Comparison of ENCODE assay signal across 13 mouse cellular contexts in the genomic region with DNA sequence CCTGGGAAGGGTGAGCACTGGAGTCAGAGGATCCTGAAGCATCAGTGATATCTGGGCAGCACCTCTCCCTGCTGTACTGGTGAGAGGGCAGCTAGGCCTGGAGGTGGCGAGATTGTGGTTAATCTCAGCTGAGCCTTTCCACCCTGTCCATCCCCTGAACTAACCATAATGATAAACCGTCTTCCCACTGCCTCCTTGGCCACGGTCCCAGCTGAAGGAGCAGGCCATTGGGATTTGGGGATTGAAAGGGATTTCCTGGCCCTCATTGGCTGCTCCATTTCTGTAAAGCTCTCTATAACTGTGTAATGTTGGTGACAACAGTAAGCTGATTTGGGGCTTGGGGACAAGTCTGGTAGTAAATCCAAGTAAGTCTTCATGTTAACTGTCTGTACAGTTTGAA.
DNase-seq lines count a peak whose midpoint lies in the region; ATAC-seq and TF ChIP-seq lines count a peak whose summit lies in the region.
"Had no signal": no experiment of that assay in that cellular context is flagged by ENCODE, and none has a peak within 500 bp of the region (broad histone marks: within the 10 kb centered on the region; RNA-seq: fewer than 3 reads in every experiment).

No protein-coding gene starts in this region.

- no peak for TF ChIP-seq EP300 in liver, postnatal 0 days (IDR thresholded peaks at IDR 0.05; ENCODE audit: low read depth)

- H3K36me3 ChIP-seq in hindbrain, postnatal 0 days (ENCODE audit: insufficient read depth, low read length) = no peaks in the 10 kb centered on the region
- no peaks in the 10 kb centered on the region for H3K36me3 ChIP-seq in hindbrain, embryonic 12.5 days
- H3K36me3 ChIP-seq in midbrain, embryonic 13.5 days = no peaks in the 10 kb centered on the region
- no peaks in the 10 kb centered on the region for H3K36me3 ChIP-seq in midbrain, postnatal 0 days (ENCODE audit: insufficient read depth, low read length)
- H3K36me3 ChIP-seq in liver, postnatal 0 days (replicated peaks; ENCODE audit: insufficient read depth, low read length) = no peaks in the 10 kb centered on the region
- H3K36me3 ChIP-seq: G1E; liver, embryonic 15.5 days had no signal

- no peak overlapping the region for H3K4me3 ChIP-seq in hindbrain, postnatal 0 days (ENCODE audit: low read length)
- H3K4me3 ChIP-seq in hindbrain, embryonic 12.5 days = no peak overlapping the region
- no peak overlapping the region for H3K4me3 ChIP-seq in midbrain, embryonic 13.5 days (replicated peaks)
- H3K4me3 ChIP-seq in midbrain, postnatal 0 days (ENCODE audit: low read depth, low read length) = no peak overlapping the region
- no peak overlapping the region for H3K4me3 ChIP-seq in liver, postnatal 0 days (ENCODE audit: low read depth, low read length)
- H3K4me3 ChIP-seq: liver, embryonic 15.5 days had no signal

- peak; percentile 13 to 25 for DNase-seq in cerebellum, postnatal 14 days
- DNase-seq in cerebellum, adult 9-11 months = no peak
- peak; percentile 32 for DNase-seq in hindbrain, postnatal 0 days (ENCODE audit: low spot score)
- no peak for DNase-seq in midbrain, postnatal 0 days (ENCODE audit: low spot score)
- DNase-seq in retina, postnatal 7 days (ENCODE audit: low read depth, low spot score) = peak; percentile 28
- DNase-seq in liver, postnatal 0 days = no peak
- DNase-seq: adrenal gland, postnatal 36 days; cerebellum, adult 11 months; embryo, embryonic 11 days had no signal

- H3K9me3 ChIP-seq in hindbrain, postnatal 0 days (ENCODE audit: low read length) = no peaks in the 10 kb centered on the region
- H3K9me3 ChIP-seq in hindbrain, embryonic 12.5 days (replicated peaks) = no peaks in the 10 kb centered on the region
- H3K9me3 ChIP-seq in midbrain, embryonic 13.5 days = no peaks in the 10 kb centered on the region
- no peaks in the 10 kb centered on the region for H3K9me3 ChIP-seq in midbrain, postnatal 0 days (ENCODE audit: low read length)
- H3K9me3 ChIP-seq in liver, postnatal 0 days (ENCODE audit: low read length) = no peaks in the 10 kb centered on the region
- H3K9me3 ChIP-seq: G1E; liver, embryonic 15.5 days had no signal

- H3K27ac ChIP-seq in hindbrain, postnatal 0 days = peak overlapping the region; percentile 20; the same call in 1 of the 2 replicates
- H3K27ac ChIP-seq in hindbrain, embryonic 12.5 days = no peak overlapping the region
- H3K27ac ChIP-seq in midbrain, embryonic 13.5 days = peak overlapping the region; percentile 61
- H3K27ac ChIP-seq in midbrain, postnatal 0 days (ENCODE audit: low read depth, low read length) = no peak overlapping the region
- H3K27ac ChIP-seq in liver, postnatal 0 days (ENCODE audit: low read depth) = no peak overlapping the region
- H3K27ac ChIP-seq: liver, embryonic 15.5 days had no signal

- no peak overlapping the region for H3K9ac ChIP-seq in hindbrain, postnatal 0 days (replicated peaks; ENCODE audit: low read length)
- H3K9ac ChIP-seq in hindbrain, embryonic 12.5 days = no peak overlapping the region; the same call in 1 of the 2 replicates
- H3K9ac ChIP-seq in midbrain, embryonic 13.5 days (replicated peaks) = no peak overlapping the region
- H3K9ac ChIP-seq in midbrain, postnatal 0 days (replicated peaks; ENCODE audit: low read length, poor library complexity, severe bottlenecking) = no peak overlapping the region
- no peak overlapping the region for H3K9ac ChIP-seq in liver, postnatal 0 days (replicated peaks)
- H3K9ac ChIP-seq: liver, embryonic 15.5 days had no signal

- H3K4me2 ChIP-seq in hindbrain, postnatal 0 days (ENCODE audit: low read depth, low read length) = no peak overlapping the region
- no peak overlapping the region for H3K4me2 ChIP-seq in hindbrain, embryonic 12.5 days (replicated peaks)
- H3K4me2 ChIP-seq in midbrain, embryonic 13.5 days (replicated peaks) = no peak overlapping the region
- H3K4me2 ChIP-seq in midbrain, postnatal 0 days (ENCODE audit: low read depth, low read length, poor library complexity, severe bottlenecking) = no peak overlapping the region
- no peak overlapping the region for H3K4me2 ChIP-seq in liver, postnatal 0 days (ENCODE audit: low read depth, low read length)
- H3K4me2 ChIP-seq: liver, embryonic 15.5 days had no signal

- TF ChIP-seq CTCF in hindbrain, postnatal 0 days (IDR thresholded peaks at IDR 0.05; ENCODE audit: low read depth) = no peak
- no peak for TF ChIP-seq CTCF in midbrain, postnatal 0 days (IDR thresholded peaks at IDR 0.05)
- TF ChIP-seq CTCF in liver, postnatal 0 days (IDR thresholded peaks at IDR 0.05; ENCODE audit: low read depth) = no peak

- no peaks in the 10 kb centered on the region for H3K27me3 ChIP-seq in hindbrain, postnatal 0 days (ENCODE audit: insufficient read depth, low read length)
- H3K27me3 ChIP-seq in hindbrain, embryonic 12.5 days = no peaks in the 10 kb centered on the region
- H3K27me3 ChIP-seq in midbrain, embryonic 13.5 days = no peaks in the 10 kb centered on the region
- H3K27me3 ChIP-seq in midbrain, postnatal 0 days (ENCODE audit: insufficient read depth, low read length) = no peaks in the 10 kb centered on the region; the same call in 1 of the 2 replicates
- no peaks in the 10 kb centered on the region for H3K27me3 ChIP-seq in liver, postnatal 0 days (ENCODE audit: insufficient read depth, low read length)

- 39% methylated on average over 3 of the region's 3 CpGs for WGBS in hindbrain, postnatal 0 days
- 72% methylated on average over 3 of the region's 3 CpGs for WGBS in hindbrain, embryonic 12.5 days
- 49% methylated on average over 3 of the region's 3 CpGs for WGBS in midbrain, embryonic 13.5 days
- WGBS in midbrain, postnatal 0 days = 38% methylated on average over 3 of the region's 3 CpGs
- 57% methylated on average over 3 of the region's 3 CpGs for WGBS in liver, postnatal 0 days (ENCODE audit: insufficient replicate concordance)

- peaks cover 11% of the 10 kb centered on the region; the same call in 1 of the 2 replicates for H3K4me1 ChIP-seq in hindbrain, postnatal 0 days (ENCODE audit: insufficient read depth, low read length)
- H3K4me1 ChIP-seq in hindbrain, embryonic 12.5 days = peaks cover 23% of the 10 kb centered on the region
- H3K4me1 ChIP-seq in midbrain, embryonic 13.5 days (replicated peaks) = peaks cover 48% of the 10 kb centered on the region
- H3K4me1 ChIP-seq in midbrain, postnatal 0 days (ENCODE audit: insufficient read depth, low read length) = peaks cover 4% of the 10 kb centered on the region
- H3K4me1 ChIP-seq in liver, postnatal 0 days (ENCODE audit: insufficient read depth) = no peaks in the 10 kb centered on the region

- ATAC-seq in hindbrain, postnatal 0 days = no peak
- ATAC-seq in hindbrain, embryonic 12.5 days (ENCODE audit: low FRiP score) = no peak
- 0 out of 2 replicates have a peak, but pooled peaks have one; percentile 10 for ATAC-seq in midbrain, embryonic 13.5 days
- ATAC-seq in midbrain, postnatal 0 days (ENCODE audit: low FRiP score) = no peak
- ATAC-seq in liver, postnatal 0 days = no peak

Comparison
In these comparisons a context has a peak if more than half of its experiments do, and no peak if none do; other contexts are left out.
1. DNase-seq: peak in cerebellum, postnatal 14 days (2 of 2), hindbrain, postnatal 0 days (single experiment) and retina, postnatal 7 days (single experiment); none in cerebellum, adult 9-11 months (single experiment), midbrain, postnatal 0 days (single experiment) and liver, postnatal 0 days (single experiment).
2. H3K27ac ChIP-seq: peak in hindbrain, postnatal 0 days (single experiment) and midbrain, embryonic 13.5 days (single experiment); none in hindbrain, embryonic 12.5 days (single experiment), midbrain, postnatal 0 days (single experiment) and liver, postnatal 0 days (single experiment).